Mouse (Mus musculus) ES-E14 (cell line): Measurements from ENCODE around the gene Amigo1. TPM values are rescaled to one million over a fixed set of nuclear protein-coding genes. Genes with fewer than 3 reads are reported as not detected.

Experiments
- DNase-seq: peaks from one replicate; pipeline ENCODE4 v3.0.0-alpha.2; 2013; ENCODE audit warnings: low read depth, low spot score
- H3K27ac ChIP-seq: 2 replicates; pipeline ENCODE4 v1.5.1; 2012; ENCODE audit warnings: low read depth, mild to moderate bottlenecking, low read length, moderate library complexity, mixed read lengths; ENCODE audit not compliant: poor library complexity, insufficient read depth, severe bottlenecking
- H3K36me3 ChIP-seq: 2 replicates; pipeline ENCODE4 v1.6.1; 2012; ENCODE audit warnings: mild to moderate bottlenecking, low read length, moderate library complexity, mixed read lengths; ENCODE audit not compliant: control insufficient read depth, poor library complexity, insufficient read depth, severe bottlenecking
- H3K4me1 ChIP-seq, 2 experiments: fragments of 150-350 bp in 1 of 2; sonication (generic) in 1 of 2; 2 replicates each; pipeline ENCODE4 v1.6.1; 2012; ENCODE audit warnings: low read length in 2 of 2, mild to moderate bottlenecking in 1 of 2, mixed read lengths in 1 of 2; ENCODE audit not compliant: control insufficient read depth in 2 of 2, insufficient read depth in 2 of 2, poor library complexity in 1 of 2
- H3K4me3 ChIP-seq, 2 experiments: fragments of 150-350 bp in 1 of 2; sonication (generic) in 1 of 2; 2 replicates each; pipeline ENCODE4 v1.5.1; 2012; ENCODE audit warnings: low read length in 2 of 2, low read depth in 1 of 2, mild to moderate bottlenecking in 1 of 2, mixed read lengths in 1 of 2; ENCODE audit not compliant: insufficient read depth in 1 of 2, poor library complexity in 1 of 2, severe bottlenecking in 1 of 2
- H3K9ac ChIP-seq: 2 replicates; pipeline ENCODE4 v1.6.1; 2012; ENCODE audit warnings: low read depth, mild to moderate bottlenecking, low read length, mixed read lengths; ENCODE audit not compliant: poor library complexity, insufficient read depth, severe bottlenecking
- H3K9me3 ChIP-seq: fragments of 150-350 bp; sonication (generic); 2 replicates; pipeline ENCODE4 v1.6.1; 2012; ENCODE audit warnings: low read depth, mild to moderate bottlenecking, low read length; ENCODE audit not compliant: control insufficient read depth, insufficient read depth
- CHD2 ChIP-seq: IDR thresholded peaks from 2 replicates; pipeline ENCODE4 v1.6.1; 2014; ENCODE audit warnings: mild to moderate bottlenecking, low read depth, low read length, inconsistent platforms
- HCFC1 ChIP-seq: IDR thresholded peaks from 2 replicates; pipeline ENCODE4 v1.6.1; 2012; ENCODE audit warnings: low read length, inconsistent platforms, borderline replicate concordance; ENCODE audit not compliant: insufficient read depth
- MAFK ChIP-seq: IDR thresholded peaks from 2 replicates; pipeline ENCODE4 v1.6.1; 2014; ENCODE audit warnings: mild to moderate bottlenecking, low read depth, low read length, inconsistent platforms; ENCODE audit not compliant: insufficient read depth
- ZC3H11A ChIP-seq: IDR thresholded peaks from 2 replicates; pipeline ENCODE4 v1.6.1; 2012; ENCODE audit warnings: low read depth, mild to moderate bottlenecking, inconsistent platforms, low read length, borderline replicate concordance
- ZNF384 ChIP-seq: IDR thresholded peaks from 2 replicates; pipeline ENCODE4 v1.6.1; 2012; ENCODE audit warnings: low read depth, low read length, inconsistent platforms
- in situ Hi-C, 2 experiments: fragments of 600-800 bp; cut with MboI; formaldehyde crosslinking; loops; one replicate each; pipeline ENCODE4 v1.15.1; 2025; ENCODE audit warnings: low sequenced_read_pairs in 2 of 2, inconsistent platforms in 1 of 2; ENCODE audit not compliant: unreplicated experiment in 2 of 2
- total RNA-seq: library from RNA; depleted of rRNA; stranded (reverse); fragments of 300-350 nt; gene quantifications from 2 replicates; pipeline ENCODE4 v1.2.3, GENCODE M21; 2012

Gene Amigo1
- total RNA-seq, 1 experiment: 2.1 TPM

DNA sequence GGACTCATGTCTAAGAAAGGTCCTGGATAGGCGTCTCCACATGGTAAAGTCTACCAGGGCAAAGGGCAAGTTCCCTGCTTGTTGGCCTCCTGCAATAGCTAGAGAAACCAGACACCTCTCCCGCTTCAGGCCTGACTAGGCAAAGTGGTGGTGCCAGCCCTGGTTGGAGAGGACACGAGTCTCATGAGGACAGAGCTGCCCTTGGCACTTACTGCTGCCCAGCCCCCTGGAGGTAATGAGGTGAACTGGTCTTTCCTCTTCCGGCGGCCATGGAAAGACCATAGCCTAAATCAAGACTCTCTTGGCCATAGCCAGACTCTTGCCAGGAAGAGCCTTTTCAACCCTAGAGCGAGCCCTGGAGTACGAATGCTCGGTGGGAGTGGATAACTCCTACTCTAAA, 26.3 kb downstream of the Amigo1 start:
- Histone ChIP-seq H3K9ac (no peak overlapping the region), H3K4me3 (no peak overlapping the region), H3K9me3 (no peaks in the 10 kb centered on the region), H3K4me1 (peaks cover 0 to 11% of the 10 kb centered on the region in 2 experiments; a peak in 1 of 4 replicates), H3K27ac (no peak overlapping the region), H3K36me3 (peaks cover 6% of the 10 kb centered on the region; the same call in 1 of the 2 replicates)
- no peak for DNase-seq
- in situ Hi-C loops: no loop called here
- no peak for TF ChIP-seq CHD2
- no peak for TF ChIP-seq ZNF384
- no peak for TF ChIP-seq ZC3H11A
- no peak for TF ChIP-seq HCFC1
- TF ChIP-seq MAFK: no peak

- no peak for TF ChIP-seq MAFK
- TF ChIP-seq ZNF384: no peak
- no peak for TF ChIP-seq CHD2
- TF ChIP-seq ZC3H11A: no peak
- no peak for TF ChIP-seq HCFC1
- Histone ChIP-seq H3K9ac (no peak overlapping the region), H3K4me3 (no peak overlapping the region), H3K36me3 (no peaks in the 10 kb centered on the region), H3K4me1 (no peaks in the 10 kb centered on the region), H3K9me3 (no peaks in the 10 kb centered on the region), H3K27ac (no peak overlapping the region)
- in situ Hi-C loops: no loop called here
- no peak for DNase-seq
Observed at GRCm38 (mm10) chr3:108214734-108215133, 28.6 kb downstream of the Amigo1 start.

DNA sequence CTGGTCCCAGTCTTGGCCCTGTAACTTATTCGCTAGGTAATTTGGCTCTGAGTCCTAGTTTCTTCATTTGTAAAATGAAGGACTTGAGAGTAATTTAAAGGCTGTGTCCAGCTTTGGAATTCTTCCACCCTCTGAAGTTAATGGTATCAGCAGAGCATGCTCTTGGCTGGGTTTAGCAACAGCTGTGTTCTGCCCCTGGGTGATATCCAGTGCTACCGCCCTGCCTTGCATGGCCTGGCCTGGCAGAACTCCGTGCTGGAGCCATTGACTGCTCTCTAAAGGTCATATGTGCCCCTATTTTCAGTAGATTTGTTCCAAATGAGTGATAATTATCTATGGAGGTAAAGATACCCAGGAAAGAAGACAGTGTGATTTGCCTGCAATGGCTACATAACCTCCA, 34.5 kb downstream of the Amigo1 start:
- H3K4me3 ChIP-seq: no peak overlapping the region
- no peaks in the 10 kb centered on the region for H3K36me3 ChIP-seq
- H3K4me1 ChIP-seq: no peaks in the 10 kb centered on the region
- H3K9ac ChIP-seq: no peak overlapping the region
- TF ChIP-seq MAFK (no peak), HCFC1 (no peak), CHD2 (no peak), ZNF384 (no peak), ZC3H11A (no peak)
- no peaks in the 10 kb centered on the region for H3K9me3 ChIP-seq
- no peak overlapping the region for H3K27ac ChIP-seq
- in situ Hi-C loops: no loop called here
- DNase-seq: no peak

DNA sequence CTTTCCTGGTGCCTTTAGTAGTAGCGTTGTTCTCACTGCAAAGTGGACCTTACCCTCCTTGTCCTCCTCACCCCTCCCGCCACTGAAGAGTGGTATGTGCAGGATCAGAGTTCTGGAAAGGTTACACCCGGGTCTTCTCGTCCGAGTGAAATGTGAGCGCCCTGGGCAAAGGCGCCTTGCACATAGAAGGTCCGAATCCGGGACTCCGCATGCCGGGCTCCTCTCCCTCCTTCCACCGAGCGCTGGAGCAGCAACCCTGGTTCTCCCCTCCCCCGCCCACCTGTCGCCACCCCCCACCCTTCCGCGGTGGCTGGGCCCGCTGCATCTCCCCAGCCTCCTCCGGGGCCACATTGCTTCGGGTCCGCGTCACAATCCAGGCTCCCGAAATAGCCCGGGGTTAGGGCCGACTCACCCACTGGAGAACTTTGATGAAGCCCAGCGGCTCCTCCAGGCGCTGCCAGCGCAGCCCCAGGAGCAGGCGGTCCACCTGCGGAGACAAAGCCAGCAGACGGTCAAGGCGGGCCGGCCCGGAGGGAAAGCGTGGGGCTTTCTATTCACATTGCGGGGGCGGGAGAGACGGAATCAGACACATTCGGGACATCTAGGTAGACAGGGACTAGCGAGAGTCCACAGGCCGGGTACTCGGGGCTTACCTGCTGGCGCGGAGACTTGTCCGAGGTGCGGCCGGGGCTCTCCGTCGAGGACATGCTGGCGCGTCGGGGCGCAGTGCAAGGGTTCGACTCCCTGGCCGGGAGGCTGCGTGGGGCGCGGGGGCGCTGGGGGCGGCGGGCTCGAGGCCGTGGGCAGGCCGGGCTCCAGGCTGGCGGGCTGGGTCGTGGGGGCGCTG, 39.8 kb downstream of the Amigo1 start:
- peak overlapping the region; percentile 54 to 67 for H3K4me3 ChIP-seq
- peaks cover 0 to 4% of the 10 kb centered on the region in 2 experiments; a peak in 1 of 4 replicates for H3K4me1 ChIP-seq
- in situ Hi-C loops: no loop called here
- no peak overlapping the region for H3K27ac ChIP-seq
- H3K9ac ChIP-seq: peak overlapping the region; percentile 46; the same call in 1 of the 2 replicates
- TF ChIP-seq HCFC1 (no peak), ZC3H11A (no peak), MAFK (no peak), CHD2 (no peak), ZNF384 (no peak)
- DNase-seq: no peak
- no peaks in the 10 kb centered on the region for H3K9me3 ChIP-seq
- no peaks in the 10 kb centered on the region for H3K36me3 ChIP-seq
